Mouse (Mus musculus): ENCODE data around the gene Cpm. TPM values are rescaled to one million over a fixed set of nuclear protein-coding genes. Genes with fewer than 3 reads are reported as not detected.
A peak's percentile ranks its signal among the peaks of the same experiment; 100 is the strongest.

Cpm gene
- polyA plus RNA-seq, 1 experiment from 2014 or later, result 3.1 TPM

GRCm38 (mm10) chr10:117663865-117664200 lies 34.5 kb downstream of the Cpm start:
- H3K4me3 ChIP-seq, result no peak overlapping the region
- no peaks in the 10 kb centered on the region for H3K27me3 ChIP-seq
- no peaks in the 10 kb centered on the region for H3K9me3 ChIP-seq
- no peak overlapping the region for H3K27ac ChIP-seq
- H3K36me3 ChIP-seq, result no peaks in the 10 kb centered on the region
- H3K9ac ChIP-seq, result no peak overlapping the region
- H3K4me1 ChIP-seq (replicated peaks), result peaks cover 6% of the 10 kb centered on the region
- 17% methylated on average over 9 of the region's 9 CpGs for WGBS
- peak overlapping the region; percentile 35 for H3K4me2 ChIP-seq
- ATAC-seq (ENCODE audit: low FRiP score), result no peak

GRCm38 (mm10) chr10:117664208-117664925 lies 35.1 kb downstream of the Cpm start:
- Histone ChIP-seq H3K4me3 (no peak overlapping the region), H3K27ac (no peak overlapping the region), H3K4me2 (peak overlapping the region; percentile 35), H3K9me3 (no peaks in the 10 kb centered on the region), H3K36me3 (no peaks in the 10 kb centered on the region), H3K9ac (no peak overlapping the region), H3K4me1 (replicated peaks) (peaks cover 6% of the 10 kb centered on the region), H3K27me3 (no peaks in the 10 kb centered on the region)
- WGBS, result 59% methylated on average over 14 of the region's 14 CpGs
- no peak for ATAC-seq (ENCODE audit: low FRiP score)

- no peak overlapping the region for H3K9ac ChIP-seq
- no peak overlapping the region for H3K27ac ChIP-seq
- H3K4me2 ChIP-seq, result no peak overlapping the region
- no peaks in the 10 kb centered on the region for H3K27me3 ChIP-seq
- no peaks in the 10 kb centered on the region for H3K36me3 ChIP-seq
- H3K4me3 ChIP-seq, result no peak overlapping the region
- no peaks in the 10 kb centered on the region for H3K9me3 ChIP-seq
- ATAC-seq (ENCODE audit: low FRiP score), result no peak
- peaks cover 8% of the 10 kb centered on the region for H3K4me1 ChIP-seq (replicated peaks)
Observed at GRCm38 (mm10) chr10:117664926-117665209, 35.6 kb downstream of the Cpm start.

- Histone ChIP-seq H3K9ac (no peak overlapping the region), H3K27me3 (no peaks in the 10 kb centered on the region), H3K4me3 (no peak overlapping the region), H3K4me2 (no peak overlapping the region), H3K9me3 (no peaks in the 10 kb centered on the region), H3K36me3 (no peaks in the 10 kb centered on the region), H3K4me1 (replicated peaks) (peaks cover 8% of the 10 kb centered on the region), H3K27ac (no peak overlapping the region)
- no peak for ATAC-seq (ENCODE audit: low FRiP score)
- 67% methylated on average over 9 of the region's 9 CpGs for WGBS
Observed at GRCm38 (mm10) chr10:117665376-117666275, 36.3 kb downstream of the Cpm start.

GRCm38 (mm10) chr10:117666361-117666760 lies 37.1 kb downstream of the Cpm start:
- no peak overlapping the region for H3K27ac ChIP-seq
- no peaks in the 10 kb centered on the region for H3K9me3 ChIP-seq
- no peak overlapping the region for H3K4me3 ChIP-seq
- H3K9ac ChIP-seq, result no peak overlapping the region
- no peaks in the 10 kb centered on the region for H3K27me3 ChIP-seq
- H3K4me1 ChIP-seq (replicated peaks), result peaks cover 8% of the 10 kb centered on the region
- WGBS, result 98% methylated on average over 3 of the region's 3 CpGs
- H3K36me3 ChIP-seq, result no peaks in the 10 kb centered on the region
- no peak for ATAC-seq (ENCODE audit: low FRiP score)
- no peak overlapping the region for H3K4me2 ChIP-seq

- H3K4me3 ChIP-seq, result no peak overlapping the region
- H3K9ac ChIP-seq, result no peak overlapping the region
Observed at GRCm38 (mm10) chr10:117666947-117667630, 37.8 kb downstream of the Cpm start.

GRCm38 (mm10) chr10:117667663-117668507 lies 38.6 kb downstream of the Cpm start:
- Histone ChIP-seq H3K4me2 (no peak overlapping the region), H3K4me3 (no peak overlapping the region), H3K9me3 (no peaks in the 10 kb centered on the region), H3K27me3 (no peaks in the 10 kb centered on the region), H3K36me3 (no peaks in the 10 kb centered on the region), H3K4me1 (replicated peaks) (peaks cover 8% of the 10 kb centered on the region), H3K27ac (no peak overlapping the region), H3K9ac (no peak overlapping the region)
- WGBS, result 94% methylated on average over 28 of the region's 28 CpGs
- no peak for ATAC-seq (ENCODE audit: low FRiP score)

More at GRCm38 (mm10) chr10:117666947-117667630, 37.8 kb downstream of the Cpm start:
- WGBS, result 93% methylated on average over 9 of the region's 9 CpGs
- H3K27me3 ChIP-seq, result no peaks in the 10 kb centered on the region
- no peak overlapping the region for H3K4me2 ChIP-seq
- no peak for ATAC-seq (ENCODE audit: low FRiP score)
- H3K36me3 ChIP-seq, result no peaks in the 10 kb centered on the region
- H3K9me3 ChIP-seq, result no peaks in the 10 kb centered on the region
- no peak overlapping the region for H3K27ac ChIP-seq
- H3K4me1 ChIP-seq (replicated peaks), result peaks cover 8% of the 10 kb centered on the region

- Histone ChIP-seq H3K4me1 (replicated peaks) (peaks cover 8% of the 10 kb centered on the region), H3K27ac (no peak overlapping the region)
- no peak for ATAC-seq (ENCODE audit: low FRiP score)
Observed at GRCm38 (mm10) chr10:117668546-117669300, 39.4 kb downstream of the Cpm start.

GRCm38 (mm10) chr10:117669449-117670090 lies 40.3 kb downstream of the Cpm start:
- Histone ChIP-seq H3K27ac (no peak overlapping the region), H3K4me1 (replicated peaks) (0 out of 2 replicates have a peak, but pooled peaks cover 3% of the 10 kb centered on the region), H3K9me3 (no peaks in the 10 kb centered on the region), H3K4me2 (no peak overlapping the region), H3K36me3 (no peaks in the 10 kb centered on the region), H3K9ac (no peak overlapping the region), H3K4me3 (no peak overlapping the region), H3K27me3 (peaks cover 3% of the 10 kb centered on the region; the same call in 1 of the 2 replicates)
- WGBS, result 55% methylated on average over 10 of the region's 10 CpGs
- ATAC-seq (ENCODE audit: low FRiP score), result no peak

More at GRCm38 (mm10) chr10:117668546-117669300, 39.4 kb downstream of the Cpm start:
- no peak overlapping the region for H3K4me2 ChIP-seq
- no peaks in the 10 kb centered on the region for H3K9me3 ChIP-seq
- H3K4me3 ChIP-seq, result no peak overlapping the region
- H3K9ac ChIP-seq, result no peak overlapping the region
- no peaks in the 10 kb centered on the region for H3K36me3 ChIP-seq
- WGBS, result 93% methylated on average over 10 of the region's 10 CpGs
- no peaks in the 10 kb centered on the region for H3K27me3 ChIP-seq

GRCm38 (mm10) chr10:117670092-117670491 lies 40.8 kb downstream of the Cpm start:
- Histone ChIP-seq H3K4me1 (replicated peaks) (0 out of 2 replicates have a peak, but pooled peaks cover 3% of the 10 kb centered on the region), H3K27me3 (peaks cover 3% of the 10 kb centered on the region; the same call in 1 of the 2 replicates), H3K4me2 (no peak overlapping the region), H3K36me3 (no peaks in the 10 kb centered on the region), H3K9ac (no peak overlapping the region), H3K9me3 (no peaks in the 10 kb centered on the region), H3K4me3 (no peak overlapping the region), H3K27ac (no peak overlapping the region)
- 73% methylated on average over 3 of the region's 3 CpGs for WGBS
- ATAC-seq (ENCODE audit: low FRiP score), result no peak

- no peaks in the 10 kb centered on the region for H3K9me3 ChIP-seq
- no peaks in the 10 kb centered on the region for H3K36me3 ChIP-seq
- WGBS, result 91% methylated on average over 5 of the region's 5 CpGs
- no peak overlapping the region for H3K27ac ChIP-seq
- no peak for ATAC-seq (ENCODE audit: low FRiP score)
- peaks cover 3% of the 10 kb centered on the region; the same call in 1 of the 2 replicates for H3K27me3 ChIP-seq
- H3K4me2 ChIP-seq, result no peak overlapping the region
- peaks cover 9% of the 10 kb centered on the region; the same call in 1 of the 2 replicates for H3K4me1 ChIP-seq (replicated peaks)
- H3K4me3 ChIP-seq, result no peak overlapping the region
- no peak overlapping the region for H3K9ac ChIP-seq
Observed at GRCm38 (mm10) chr10:117670791-117671190, 41.5 kb downstream of the Cpm start.
